Mouse (Mus musculus): ENCODE measurements at regions not wholly inside any gene's neighbourhood (a gene's known extent, or its start where the extent isn't known, plus 50 kb on each side); places are given as distances from the start of the nearest gene placed in this dataset.
"Not testable (repeated sequence)": the region's sequence is repeated elsewhere in the genome, so short reads cannot be mapped to it uniquely, and the experiment has no call there.

DNA sequence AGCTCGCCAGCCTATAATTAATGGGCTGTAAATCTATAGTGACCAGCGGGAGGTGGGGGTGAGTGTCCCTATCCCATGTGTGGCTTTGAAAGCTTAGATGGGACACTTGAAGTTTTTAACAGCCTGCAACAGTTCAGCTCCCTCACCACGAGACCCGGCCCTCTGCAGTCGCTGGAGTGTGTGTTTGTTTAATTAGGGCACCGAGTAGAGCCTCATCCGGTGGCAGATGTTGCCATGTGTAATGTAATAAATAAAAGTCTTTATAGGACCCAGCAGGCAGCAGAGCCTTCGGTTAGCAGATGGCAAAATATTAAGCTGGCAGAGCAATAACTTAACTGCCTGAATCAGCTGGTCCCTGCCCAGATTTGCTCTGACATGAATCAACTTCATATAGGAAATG is 177.1 kb downstream of the Nucb2 start:
- no peak for DNase-seq

DNA sequence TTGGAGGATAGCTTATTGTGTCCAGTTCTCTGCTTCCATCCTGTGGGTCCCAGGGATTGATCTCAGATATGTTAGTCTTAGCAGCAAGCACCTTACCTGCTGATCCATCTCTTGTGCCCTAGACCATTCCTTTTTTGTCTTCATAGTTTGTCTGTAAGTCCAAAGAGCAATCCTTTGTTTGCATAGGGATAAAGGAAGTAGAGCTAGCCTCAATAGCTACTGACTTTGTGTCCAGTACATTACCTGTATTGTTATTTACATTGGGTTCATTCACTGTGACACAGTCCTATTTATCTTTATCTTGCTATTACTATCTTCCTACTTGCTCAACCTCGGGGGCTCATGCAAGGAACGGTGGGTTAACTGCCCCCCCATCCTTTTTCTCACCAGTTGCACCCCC is 196.2 kb downstream of the Nucb2 start:
- DNase-seq, result no peak

DNA sequence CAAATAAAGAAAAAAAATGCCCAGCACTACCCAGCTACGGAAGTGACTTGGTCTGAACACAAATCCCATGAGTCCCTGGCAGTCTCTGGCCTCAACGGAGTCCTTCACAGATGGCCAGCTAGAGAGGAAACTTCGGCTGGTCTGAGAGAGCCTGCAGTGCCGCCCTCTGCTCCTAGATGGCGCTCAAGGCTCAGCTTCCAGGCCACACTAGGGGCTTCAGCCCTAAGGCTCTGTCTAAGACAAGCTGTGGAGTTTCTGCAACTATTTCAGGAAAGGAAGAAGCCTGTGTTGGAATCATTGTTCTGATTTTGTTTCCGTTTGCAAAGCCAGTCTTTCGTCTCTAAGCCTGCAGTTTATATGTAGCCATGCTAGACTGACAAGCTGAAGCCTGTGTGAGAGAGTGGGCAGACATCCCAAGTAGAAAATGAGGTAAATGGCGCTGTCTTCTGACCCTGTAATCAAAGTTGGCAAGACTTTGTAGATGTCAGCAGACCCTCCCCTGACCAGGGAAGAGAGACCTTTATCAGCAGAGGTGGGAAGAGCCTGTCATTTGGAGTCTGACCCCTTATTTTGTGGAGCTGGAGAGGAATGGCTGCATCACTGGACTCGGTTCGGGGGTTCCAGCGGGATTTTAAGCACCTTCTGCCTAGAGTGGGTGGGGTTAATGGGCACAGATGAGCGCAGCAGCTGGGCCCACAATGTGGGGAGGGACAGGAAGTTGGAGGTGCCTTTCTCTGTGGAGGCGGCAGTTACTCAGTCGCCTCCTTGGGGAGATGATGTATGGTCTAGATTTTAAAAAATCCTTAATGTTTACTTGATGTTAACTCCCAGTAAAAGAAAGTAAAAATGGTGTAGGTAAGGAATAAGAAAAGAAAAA is 197.5 kb downstream of the Nucb2 start:
- DNase-seq, result peak; percentile 78

DNA sequence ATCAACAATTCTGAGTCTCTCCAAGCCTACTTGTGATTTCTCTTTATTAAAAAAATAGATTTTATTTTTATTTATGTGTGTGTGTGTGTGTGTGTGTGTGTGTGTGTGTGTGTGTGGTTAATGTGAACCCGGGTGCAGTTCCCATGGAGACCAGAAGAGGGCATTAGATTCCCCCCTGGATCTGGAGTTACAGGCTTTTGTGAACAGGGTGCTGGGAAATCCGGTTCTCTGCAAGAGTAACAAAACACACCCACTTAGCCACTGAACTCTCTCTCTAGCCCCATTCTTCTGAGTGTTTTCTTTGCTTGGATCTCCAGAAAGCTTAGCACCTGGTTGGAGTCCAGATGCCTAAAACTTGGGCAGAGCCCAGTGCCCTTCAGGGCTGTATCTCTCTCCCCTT is 198.4 kb downstream of the Nucb2 start:
- DNase-seq, result no peak

DNA sequence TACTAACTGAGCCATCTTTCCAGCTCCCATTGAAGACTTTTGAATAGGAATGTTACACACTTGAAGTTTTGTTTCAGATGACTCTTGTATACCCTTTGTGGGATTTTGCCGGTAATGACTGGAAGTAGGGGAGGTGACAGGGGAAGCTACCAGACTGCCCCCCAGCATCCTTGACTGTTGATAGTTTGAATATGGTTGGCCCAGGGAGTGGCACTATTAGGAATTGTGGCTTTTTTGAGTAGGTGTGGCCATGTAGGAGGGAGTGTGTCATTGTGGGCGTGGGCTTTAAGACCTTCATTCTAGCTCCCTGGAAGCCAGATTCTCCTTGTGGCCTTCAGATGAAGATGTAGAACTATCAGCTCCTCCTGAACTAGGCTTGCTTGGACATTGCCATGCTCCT is 207.4 kb downstream of the Nucb2 start:
- DNase-seq, result no peak

DNA sequence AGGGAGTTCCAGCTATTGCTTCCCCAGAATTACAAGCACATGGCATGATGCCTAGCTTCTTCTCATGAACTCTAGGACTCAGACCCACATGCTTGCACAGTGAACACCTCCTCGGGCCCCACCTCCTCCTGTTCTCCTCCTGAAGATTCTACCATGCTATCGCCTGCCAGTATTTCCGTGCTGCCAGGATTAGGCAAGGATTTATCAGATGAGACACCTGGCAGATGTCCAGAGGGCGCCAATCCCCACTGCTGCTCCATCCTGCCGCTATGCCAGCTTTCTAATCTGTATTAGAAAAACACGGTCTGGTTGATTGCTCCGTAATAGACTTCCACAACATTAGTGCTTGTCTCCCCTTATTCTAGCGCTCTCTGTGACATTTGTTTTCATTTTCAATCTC is 209.0 kb downstream of the Nucb2 start:
- no peak for DNase-seq

DNA sequence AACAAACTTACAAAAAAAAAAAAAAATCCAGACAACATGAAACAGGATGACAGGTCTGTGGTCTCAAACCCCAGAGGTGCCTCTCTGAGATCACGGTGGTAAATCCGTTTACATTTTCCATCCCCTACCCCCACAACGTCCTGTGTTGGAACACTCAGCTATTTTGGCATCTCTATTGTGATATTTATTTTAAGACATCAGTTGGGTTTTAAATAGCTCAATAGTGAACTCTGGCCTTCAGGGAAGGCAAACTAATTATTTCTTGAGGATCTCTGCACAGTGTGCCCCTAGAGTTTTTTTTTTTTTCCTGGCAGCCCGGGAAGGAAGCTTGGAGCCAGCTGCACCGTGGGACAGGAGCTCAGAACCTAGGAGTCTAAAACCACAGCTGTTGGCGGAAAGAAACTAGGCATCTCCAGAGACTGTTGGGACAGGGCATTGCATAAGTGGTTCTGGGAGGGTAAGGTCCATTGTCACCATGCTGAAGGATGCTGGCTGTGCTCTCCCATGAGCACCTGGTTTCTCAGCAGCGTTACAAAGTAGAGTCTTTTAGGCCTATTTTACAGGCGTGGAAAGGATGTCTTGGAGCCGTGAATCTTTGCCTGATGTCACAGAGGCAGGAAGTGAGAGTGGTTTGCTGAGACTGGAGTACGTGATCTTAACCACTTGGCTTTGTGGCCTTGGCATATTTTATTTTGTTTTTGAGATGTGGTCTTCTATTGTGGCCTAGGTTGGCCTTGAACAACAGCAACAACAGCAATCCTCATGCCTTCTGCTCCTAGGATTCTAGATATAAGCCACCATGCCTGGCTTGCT is 211.3 kb downstream of the Nucb2 start:
- DNase-seq, result no peak

DNA sequence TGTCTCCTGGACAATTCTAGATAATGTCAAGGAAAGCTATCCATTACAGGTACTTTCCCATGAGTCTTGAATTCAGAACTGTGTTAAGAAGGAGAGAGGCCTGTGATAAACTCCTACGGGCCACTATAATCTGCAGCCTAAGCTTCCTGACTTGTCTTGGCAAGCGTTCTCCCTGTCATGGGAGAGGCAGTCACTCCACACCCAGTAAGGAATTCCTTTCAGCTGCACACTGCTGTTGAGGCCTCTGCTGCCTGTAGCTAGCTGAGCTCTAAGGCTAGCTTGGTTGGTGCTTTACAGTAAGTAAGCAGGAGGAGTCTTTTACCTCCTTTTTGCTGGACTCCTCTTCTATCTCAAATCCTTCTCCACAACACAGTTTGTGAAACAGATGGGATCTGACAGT is 224.2 kb downstream of the Nucb2 start:
- DNase-seq, result no peak

DNA sequence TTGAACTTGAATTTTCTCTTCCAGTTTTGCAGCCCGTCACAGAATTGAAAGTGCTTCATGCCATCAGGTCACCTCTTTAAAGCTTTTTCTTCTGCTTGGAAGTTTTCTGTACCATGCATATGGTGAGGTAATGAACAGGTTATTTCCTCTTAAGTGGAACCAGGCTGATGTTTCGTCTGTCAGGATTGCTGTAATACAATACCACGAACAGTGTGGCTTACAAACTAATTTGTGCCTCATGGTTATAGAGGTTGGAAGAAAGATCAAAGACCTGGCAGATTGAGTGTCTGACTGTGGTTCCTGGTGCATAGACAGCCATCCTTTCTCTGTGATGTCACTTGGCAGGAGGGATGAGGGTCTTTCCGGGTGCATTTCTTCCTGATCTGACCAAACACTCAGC is 225.6 kb downstream of the Nucb2 start:
- DNase-seq, result no peak

DNA sequence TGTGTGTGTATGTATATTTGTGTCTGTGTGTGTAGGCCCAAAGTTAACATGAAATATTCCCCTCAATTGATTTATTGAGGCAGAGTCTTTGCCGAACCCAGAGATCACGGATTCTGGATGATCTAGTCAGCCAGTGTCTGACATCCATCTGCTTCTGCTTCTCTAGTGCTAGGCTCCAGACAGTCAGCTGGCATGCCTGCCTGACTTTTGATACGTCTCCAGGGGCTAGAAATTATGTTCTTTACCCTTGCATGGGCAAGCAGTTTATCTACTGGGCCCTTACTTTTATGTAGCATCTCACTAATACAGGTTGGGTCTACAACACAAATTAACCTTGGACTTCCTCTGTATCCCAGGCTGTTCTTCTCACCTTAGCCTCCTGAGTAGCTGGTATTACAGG is 231.5 kb downstream of the Nucb2 start:
- no peak for DNase-seq

DNA sequence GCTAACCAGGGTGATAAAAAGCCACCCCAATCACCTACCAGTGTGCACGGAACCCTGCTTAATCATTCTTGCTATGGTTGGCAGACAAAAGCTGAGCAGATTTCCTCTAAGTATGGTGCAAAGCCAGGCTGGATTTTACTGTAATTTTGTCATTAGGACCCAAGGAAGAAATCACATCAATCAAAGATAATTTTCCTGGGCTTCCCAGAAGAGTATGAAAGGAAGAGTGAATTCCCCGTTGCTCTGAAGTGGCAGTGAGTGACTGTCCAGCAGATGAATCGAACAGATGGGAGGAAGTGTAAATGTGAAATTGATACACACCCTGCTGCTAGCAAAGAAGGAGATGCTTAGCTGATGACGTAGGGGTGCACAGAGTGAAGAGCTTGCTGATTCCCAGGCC is 232.2 kb downstream of the Nucb2 start:
- no peak for DNase-seq

DNA sequence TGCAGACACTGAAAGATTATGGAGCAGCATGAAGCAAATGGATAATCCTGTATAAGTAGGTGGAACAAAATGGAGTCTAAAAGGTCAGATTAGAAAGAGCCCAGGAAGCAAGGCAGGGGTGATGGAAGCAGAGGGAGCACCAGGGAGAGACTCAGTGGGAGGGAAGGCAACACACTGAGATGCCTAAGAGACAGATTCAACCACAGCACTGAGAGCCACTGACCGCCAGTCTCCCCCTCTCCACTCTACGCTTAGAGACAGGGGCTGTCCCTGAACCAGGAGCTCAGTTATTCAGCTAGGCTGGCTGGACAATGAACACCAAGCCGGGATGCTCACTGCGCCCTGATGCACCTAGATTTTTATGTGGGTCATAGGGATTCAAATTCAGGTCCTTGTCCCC is 233.8 kb downstream of the Nucb2 start:
- no peak for DNase-seq

DNA sequence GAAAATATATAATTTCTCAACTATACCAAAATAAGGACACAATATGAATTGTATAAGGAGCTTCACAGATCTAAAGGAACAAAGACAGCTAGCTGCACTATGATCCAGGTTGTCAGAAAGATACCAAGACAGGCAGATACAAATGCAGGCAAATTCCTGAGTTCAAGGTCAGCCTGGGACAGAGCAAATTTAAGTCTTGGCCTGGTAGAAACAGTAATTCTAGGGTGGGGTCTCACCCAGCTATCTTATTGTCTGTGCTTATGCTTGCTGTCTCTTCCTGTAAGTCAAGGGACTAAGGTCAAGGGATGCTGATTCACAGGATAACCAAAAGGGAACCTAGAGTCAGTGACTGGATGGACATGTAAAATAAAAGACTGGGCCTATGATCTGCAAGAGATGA is 250.4 kb downstream of the Nucb2 start:
- DNase-seq, result no peak

DNA sequence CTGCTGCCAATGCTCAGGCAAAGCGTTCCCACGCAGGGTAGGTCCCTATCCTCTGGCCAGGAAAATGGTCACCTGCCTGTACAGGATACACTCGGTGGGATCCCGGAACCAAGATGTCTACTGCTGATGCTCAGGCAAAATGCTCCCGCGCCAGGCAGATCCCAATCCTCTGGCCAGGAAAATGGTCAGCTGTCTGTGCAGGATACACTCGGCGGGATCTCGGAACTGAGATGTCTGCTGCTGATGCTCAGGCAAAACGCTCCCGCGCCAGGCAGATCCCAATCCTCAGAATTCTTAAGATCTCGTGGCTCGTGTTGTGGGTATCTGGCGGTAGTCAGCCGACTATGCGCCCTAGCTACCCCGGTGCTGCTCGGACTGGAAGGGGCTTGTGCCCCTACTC is 288.0 kb downstream of the Nucb2 start:
- not testable (repeated sequence) for DNase-seq

DNA sequence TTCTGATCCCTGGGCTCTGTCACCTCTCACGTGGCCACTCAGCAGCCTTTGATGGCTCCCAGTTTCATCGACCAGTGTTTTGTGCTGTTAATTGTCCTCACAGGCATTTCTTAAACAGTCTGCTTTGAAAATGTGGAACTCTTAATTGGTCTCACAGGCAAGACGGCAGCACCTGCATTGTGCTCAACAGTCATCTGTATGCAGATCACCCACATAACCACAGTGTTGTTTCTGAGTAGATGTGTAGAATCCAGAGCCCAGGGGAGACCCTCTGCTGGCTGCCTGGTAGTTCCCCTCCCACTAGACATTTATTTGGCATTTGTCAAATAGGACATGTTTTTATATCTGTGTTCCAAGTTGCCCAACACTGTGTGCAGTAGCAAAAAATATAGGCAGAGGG is 304.3 kb downstream of the Nucb2 start:
- DNase-seq, result no peak

DNA sequence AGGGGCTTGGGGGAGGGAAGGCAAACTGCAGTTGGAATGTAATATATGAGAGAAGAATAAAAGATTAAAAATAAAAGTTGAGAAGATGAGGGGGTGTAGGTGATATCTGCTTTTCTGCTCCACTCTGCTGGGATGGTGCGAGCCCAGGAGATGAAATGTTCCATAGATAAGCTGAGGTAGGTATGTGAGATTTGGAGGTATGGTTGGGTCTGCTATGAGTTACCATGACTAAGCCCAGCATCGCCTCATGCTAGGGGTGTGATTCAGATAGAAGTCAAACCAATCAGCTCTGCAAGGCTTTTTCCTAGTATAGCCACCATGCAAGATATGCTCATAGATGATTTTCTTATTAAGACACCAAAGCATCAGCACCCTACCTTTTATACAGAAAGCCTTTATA is 312.3 kb downstream of the Nucb2 start:
- no peak for DNase-seq

DNA sequence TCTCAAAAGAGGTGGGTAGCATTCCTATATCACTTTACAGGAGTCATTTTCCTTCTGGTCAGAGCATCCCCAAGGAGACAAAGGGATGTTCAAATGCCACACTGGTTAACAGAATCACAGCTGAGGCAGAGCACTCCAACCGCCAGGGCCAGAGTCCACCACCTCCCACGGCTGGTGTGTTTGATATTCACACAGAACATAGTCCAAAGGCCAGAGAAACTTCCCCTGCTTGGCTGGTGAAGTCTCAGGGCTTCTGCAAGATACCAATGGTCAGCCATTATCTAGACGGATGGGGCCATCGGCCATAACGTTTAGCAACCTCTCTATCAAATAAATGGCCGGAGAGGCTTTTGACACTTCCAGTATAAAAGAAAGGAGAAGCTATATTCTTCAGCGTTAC is 313.8 kb downstream of the Nucb2 start:
- no peak for DNase-seq

DNA sequence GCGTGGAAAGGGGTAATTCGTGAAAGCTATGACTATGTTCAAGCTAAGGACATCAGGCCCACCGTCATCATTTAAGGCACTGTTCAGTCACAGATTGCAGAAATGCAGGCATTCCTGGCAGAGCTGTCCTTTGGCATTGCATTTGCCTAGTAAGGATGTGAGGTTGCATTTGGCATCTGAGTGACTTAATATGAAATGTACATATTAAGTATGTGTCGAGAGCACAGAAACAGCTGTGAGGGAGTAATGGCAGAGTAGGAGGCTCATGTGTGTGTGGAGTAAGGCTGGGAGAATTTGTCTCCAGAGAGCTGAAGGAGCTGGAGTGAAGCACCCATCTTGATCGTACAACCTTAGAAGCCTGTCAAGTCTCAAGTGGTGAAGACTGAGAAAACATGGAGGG is 316.4 kb downstream of the Nucb2 start:
- DNase-seq, result no peak

DNA sequence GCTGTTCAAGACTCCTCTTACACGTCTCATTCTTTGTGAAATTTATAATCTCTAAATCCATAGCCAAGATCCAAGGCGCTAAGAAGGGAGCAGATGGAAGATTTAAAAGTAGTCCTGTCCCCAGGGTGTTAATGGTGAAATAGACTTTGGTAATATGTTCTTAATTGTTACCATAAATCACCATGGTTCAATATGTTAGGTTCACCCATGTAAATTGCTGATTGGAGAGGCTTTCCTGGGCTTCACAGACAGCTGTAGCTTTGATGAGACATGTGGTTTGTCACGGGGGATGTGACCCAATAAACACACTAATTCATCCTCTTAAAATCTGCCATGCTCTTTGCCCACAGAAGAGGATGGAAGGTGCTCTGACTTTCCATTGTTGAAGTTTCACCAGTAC is 338.7 kb downstream of the Nucb2 start:
- DNase-seq, result no peak

DNA sequence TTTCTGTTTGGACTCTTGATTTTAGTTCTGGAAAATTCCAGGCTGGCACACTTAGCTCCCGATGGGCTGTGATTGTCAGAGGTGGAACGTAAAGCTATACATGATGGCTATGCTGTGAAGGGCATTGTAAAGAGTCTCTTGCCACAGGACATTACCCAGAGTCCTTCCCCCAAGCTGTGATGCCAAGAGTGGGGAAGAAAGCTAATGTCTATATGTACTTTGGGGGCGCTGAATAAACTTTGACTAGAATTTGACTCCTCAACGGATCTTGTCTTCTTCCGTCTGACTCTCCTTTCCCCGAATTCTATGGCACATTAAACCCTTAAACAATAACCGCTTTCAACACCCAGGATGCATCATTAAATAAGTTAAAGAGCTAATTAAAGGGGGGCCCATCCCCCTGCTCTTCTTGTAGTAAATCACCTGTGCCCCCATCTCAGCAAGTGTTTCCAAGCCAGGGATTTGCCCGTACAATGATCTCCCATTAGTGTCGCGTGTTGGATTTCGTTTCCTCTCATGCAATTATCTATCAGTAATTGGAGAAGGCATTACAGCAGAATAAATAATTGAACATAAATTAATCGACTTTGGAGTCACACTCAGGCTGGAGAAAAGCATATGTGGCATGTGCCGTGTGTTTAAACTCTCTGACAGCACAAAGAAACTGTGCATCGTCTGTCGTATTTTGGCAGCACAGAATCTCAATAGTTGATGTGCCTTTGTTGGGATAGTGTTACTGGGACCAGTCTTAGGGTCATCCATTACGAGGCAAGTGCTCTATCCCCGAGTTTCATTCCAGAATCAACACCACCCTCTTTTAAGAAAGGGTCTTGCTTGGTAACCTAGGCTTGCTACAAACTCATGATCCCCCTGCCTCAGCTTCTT is 343.9 kb downstream of the Nucb2 start:
- DNase-seq, result no peak

DNA sequence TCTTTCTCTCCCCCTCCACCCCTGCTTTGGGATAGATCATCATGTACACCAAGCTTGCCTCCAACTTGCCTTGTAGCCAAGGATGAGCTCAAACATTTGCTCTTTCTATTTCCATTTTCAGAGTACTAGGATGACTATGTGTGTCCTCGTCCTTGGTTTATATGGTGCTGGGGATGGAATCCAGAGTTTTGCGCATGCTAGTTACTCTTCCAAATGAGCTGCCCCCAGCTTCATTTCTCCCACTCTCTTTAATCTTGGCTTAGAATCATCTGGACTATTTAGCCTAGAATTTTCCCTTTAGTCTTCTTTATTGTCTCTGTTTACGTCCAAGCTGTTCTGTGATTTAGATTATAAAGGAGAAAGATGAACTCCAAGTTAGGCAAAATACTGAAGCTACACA is 349.2 kb downstream of the Nucb2 start:
- DNase-seq, result no peak

DNA sequence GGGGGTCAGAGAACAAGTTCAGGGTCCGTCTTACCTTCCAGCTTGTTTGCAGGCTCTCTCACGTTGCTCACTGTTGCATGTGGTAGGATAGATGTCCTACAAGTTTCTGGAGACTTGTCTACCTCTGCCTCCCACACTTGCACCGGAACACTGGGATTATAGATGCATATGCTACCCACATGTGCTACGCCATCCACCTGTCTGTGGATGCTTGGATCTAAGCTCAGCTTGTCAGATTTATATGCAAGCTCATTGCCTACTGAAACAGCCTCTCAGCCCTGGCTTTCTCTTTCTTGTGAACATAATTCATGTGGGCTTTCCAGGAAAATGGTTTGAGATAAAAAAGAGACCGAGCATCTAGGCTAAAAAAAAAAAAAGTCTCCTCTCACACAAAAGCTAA is 353.0 kb downstream of the Nucb2 start:
- DNase-seq, result no peak

DNA sequence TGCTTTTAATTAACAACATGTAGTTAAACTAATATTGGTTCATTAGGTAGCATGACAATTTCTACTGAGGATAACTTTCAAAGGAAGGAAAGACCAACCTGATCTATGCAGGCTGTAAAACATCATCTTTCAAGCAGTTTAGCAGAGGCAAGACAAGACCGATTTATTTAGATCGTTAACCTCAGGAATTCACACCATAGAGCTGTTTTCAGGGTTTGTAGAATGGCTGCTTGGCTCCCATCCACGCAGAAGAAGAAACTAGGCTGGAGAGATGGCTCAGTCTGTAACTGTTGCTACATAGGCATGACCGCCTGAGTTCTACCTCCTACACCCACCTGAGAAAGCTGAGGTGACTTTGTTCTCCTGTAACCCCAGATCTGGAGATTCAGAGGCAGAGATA is 353.6 kb downstream of the Nucb2 start:
- DNase-seq, result no peak
